Mouse (Mus musculus): ENCODE results near the gene Slc25a27.

DNA sequence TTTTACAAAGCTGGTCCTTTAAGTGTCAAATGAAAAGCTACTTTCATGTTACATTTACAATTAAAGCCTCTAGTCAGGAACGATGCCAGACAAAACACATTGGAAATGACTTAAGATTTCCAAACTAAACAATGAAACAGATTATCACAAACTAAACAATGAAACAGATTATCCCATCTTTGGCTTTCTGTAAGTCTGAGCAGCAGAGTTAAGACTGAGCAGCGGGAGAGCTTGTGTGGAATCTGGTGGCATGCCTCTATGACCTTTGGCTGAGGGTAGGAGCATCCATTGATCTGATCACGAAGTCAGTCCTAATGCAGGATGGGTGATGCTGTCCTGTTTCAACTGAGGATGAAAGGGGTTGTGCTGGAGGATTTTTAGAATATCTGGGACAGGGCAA lies 54.8 kb downstream of the Slc25a27 start:
- TF ChIP-seq POLR2A (IDR thresholded peaks at IDR 0.05; ENCODE audit: low read depth, low read length) (no peak), ZC3H11A (IDR thresholded peaks at IDR 0.05; ENCODE audit: low read depth, low read length) (no peak), MAFK (IDR thresholded peaks at IDR 0.05; ENCODE audit: insufficient replicate concordance, low read length) (no peak), CTCF (conservative IDR thresholded peaks at IDR 0.05 in 1 of 2, IDR thresholded peaks at IDR 0.05 in 1 of 2; ENCODE audit: low read depth in 2 of 2, low read length in 2 of 2) (no peak), IRF4 (IDR thresholded peaks at IDR 0.05; ENCODE audit: low read depth, low read length) (no peak)
